Mouse (Mus musculus) ES-Bruce4 (cell line): Measurements from ENCODE around the gene Ptpn22.
A peak's percentile ranks its signal among the peaks of the same experiment; 100 is the strongest.

Experiments
- CTCF ChIP-seq: IDR thresholded peaks from one replicate; pipeline ENCODE4 v1.8.1; 2011; ENCODE audit warnings: low read depth, low read length
- EP300 ChIP-seq: IDR thresholded peaks from 2 replicates; pipeline ENCODE4 v1.6.1; 2011; ENCODE audit warnings: low read depth, low read length; ENCODE audit not compliant: insufficient read depth
- POLR2A ChIP-seq: IDR thresholded peaks from one replicate; pipeline ENCODE4 v1.8.1; 2011; ENCODE audit warnings: low read length; ENCODE audit not compliant: insufficient read depth

GRCm38 (mm10) chr3:103827548-103827947 is 32.0 kb upstream of the Ptpn22 start:
- TF ChIP-seq CTCF = peak; percentile 35
- no peak for TF ChIP-seq POLR2A
- no peak for TF ChIP-seq EP300
